Mouse (Mus musculus): Measurements from ENCODE around the gene Ripply3.

DNA sequence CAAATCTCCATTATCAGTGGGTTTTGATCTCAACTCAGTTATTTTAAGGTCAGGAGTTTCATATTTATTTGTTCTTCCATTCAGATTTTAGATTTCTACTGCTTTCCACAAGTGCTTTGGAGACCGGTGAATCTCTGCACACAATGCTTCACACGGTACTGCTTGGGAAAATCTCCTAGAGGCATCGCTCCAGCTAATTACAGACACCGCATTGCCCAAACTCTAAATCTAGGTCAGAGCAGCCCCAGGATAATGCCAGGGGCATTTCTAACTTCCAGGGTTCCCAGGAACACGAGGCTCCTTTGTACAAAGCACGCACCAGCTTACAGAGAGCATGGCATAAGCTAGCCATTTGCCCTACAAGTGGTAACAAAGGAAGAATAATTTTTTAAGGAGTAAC lies 20.7 kb upstream of the Ripply3 start:
- TF ChIP-seq EP300 (IDR thresholded peaks at IDR 0.05; ENCODE audit: low read length) (no peak), POLR2A (IDR thresholded peaks at IDR 0.05; ENCODE audit: low read depth, low read length) (no peak), USF1 (IDR thresholded peaks at IDR 0.05; ENCODE audit: low read depth, low read length) (no peak), ZKSCAN1 (IDR thresholded peaks at IDR 0.05; ENCODE audit: borderline replicate concordance, low read depth, low read length) (no peak), CTCF (conservative IDR thresholded peaks at IDR 0.05 in 1 of 2, IDR thresholded peaks at IDR 0.05 in 1 of 2; ENCODE audit: low read depth in 2 of 2, low read length in 2 of 2) (no peak)

All from CH12.LX (cell line).